Mouse (Mus musculus): Measurements from ENCODE around the gene Epn3.

DNA sequence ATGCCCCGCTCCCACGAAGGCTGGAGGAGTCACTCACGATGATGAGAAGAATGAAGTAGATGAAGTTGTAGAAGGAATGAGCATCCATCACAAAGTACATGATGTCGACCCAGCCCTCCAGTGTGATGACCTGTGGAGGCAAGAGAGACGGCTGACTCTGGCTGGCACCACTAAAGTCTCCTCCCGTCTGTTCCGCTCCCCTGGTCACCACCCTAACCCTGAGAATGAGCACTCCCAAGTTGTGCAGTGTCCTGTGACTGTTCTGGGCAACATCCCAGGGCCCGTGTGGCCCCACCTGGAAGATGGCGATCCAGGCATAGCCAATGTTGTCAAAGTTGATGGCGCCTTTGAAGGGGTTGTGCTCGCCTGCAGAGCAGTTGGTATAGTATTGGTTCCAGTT is 37.9 kb downstream of the Epn3 start:
- no peak for TF ChIP-seq CTCF (IDR thresholded peaks at IDR 0.05; ENCODE audit: low read depth, low read length)
- TF ChIP-seq POLR2A (IDR thresholded peaks at IDR 0.05; ENCODE audit: borderline replicate concordance, low read depth, low read length): no peak

Data from bone marrow macrophage, adult 2 months (primary cell).